Mouse (Mus musculus) intestine, embryonic 14.5 days (tissue): ENCODE data around the gene Ap1ar. TPM values are rescaled to one million over a fixed set of nuclear protein-coding genes. Genes with fewer than 3 reads are reported as not detected.
"Not testable (repeated sequence)": the region's sequence is repeated elsewhere in the genome, so short reads cannot be mapped to it uniquely, and the experiment has no call there.

Experiments used
- ATAC-seq: fragments of 200-750 bp; cut with Nextera tagmentation; replicated peaks from 2 replicates; pipeline ENCODE4 v1.8.0; 2017; ENCODE audit warnings: low read depth, moderate number of reproducible peaks, moderate TSS enrichment, moderate library complexity; ENCODE audit not compliant: low FRiP score, low TSS enrichment
- DNase-seq: peaks from one replicate; pipeline ENCODE4 v3.0.0-alpha.2; 2018; ENCODE audit warnings: low spot score
- H3K27ac ChIP-seq: fragments of 300-500 bp; sonication (generic); 2 replicates; pipeline ENCODE4 v1.5.1; 2014; ENCODE audit warnings: low read depth, mild to moderate bottlenecking, control low read depth
- H3K27me3 ChIP-seq: fragments of 300-500 bp; sonication (generic); replicated peaks from 2 replicates; pipeline ENCODE4 v1.6.1; 2014; ENCODE audit warnings: low read length, control low read depth; ENCODE audit not compliant: control insufficient read depth, insufficient read depth
- H3K36me3 ChIP-seq: fragments of 300-500 bp; sonication (generic); 2 replicates; pipeline ENCODE4 v1.6.1; 2014; ENCODE audit warnings: low read length, control low read depth; ENCODE audit not compliant: control insufficient read depth, insufficient read depth
- H3K4me1 ChIP-seq: fragments of 300-500 bp; sonication (generic); replicated peaks from 2 replicates; pipeline ENCODE4 v1.6.1; 2014; ENCODE audit warnings: low read length, control low read depth, mixed read lengths; ENCODE audit not compliant: control insufficient read depth, insufficient read depth
- H3K4me2 ChIP-seq: fragments of 300-500 bp; sonication (generic); 2 replicates; pipeline ENCODE4 v1.6.1; 2014; ENCODE audit warnings: low read length
- H3K4me3 ChIP-seq: fragments of 300-500 bp; sonication (generic); 2 replicates; pipeline ENCODE4 v1.5.1; 2014; ENCODE audit warnings: low read depth, low read length, control low read depth, mixed read lengths
- H3K9ac ChIP-seq: fragments of 300-500 bp; sonication (generic); 2 replicates; pipeline ENCODE4 v1.6.1; 2014; ENCODE audit warnings: mild to moderate bottlenecking, low read length
- H3K9me3 ChIP-seq: fragments of 300-500 bp; sonication (generic); 2 replicates; pipeline ENCODE4 v1.6.1; 2016; ENCODE audit warnings: low read length, control low read depth; ENCODE audit not compliant: control insufficient read depth
- WGBS: fragments of 180-500 bp; shearing (Covaris S2); extraction: QIAGEN DNeasy Blood & Tissue Kit; methylation state at CpG from one replicate; pipeline ENCODE4 v1.1.7; 2014; 5-methylcytosine and 5-hydroxymethylcytosine counted together
- polyA plus RNA-seq: library from polyadenylated mRNA; unstranded; fragments of >200 nt; fragmentation: Nextera tagmentation; extraction: Ambion mirVana; gene quantifications from 2 replicates; pipeline ENCODE4 v1.2.1, GENCODE M21; 2014

The Ap1ar gene
- polyA plus RNA-seq, 1 experiment from 2014 or later = 65.5 TPM

DNA sequence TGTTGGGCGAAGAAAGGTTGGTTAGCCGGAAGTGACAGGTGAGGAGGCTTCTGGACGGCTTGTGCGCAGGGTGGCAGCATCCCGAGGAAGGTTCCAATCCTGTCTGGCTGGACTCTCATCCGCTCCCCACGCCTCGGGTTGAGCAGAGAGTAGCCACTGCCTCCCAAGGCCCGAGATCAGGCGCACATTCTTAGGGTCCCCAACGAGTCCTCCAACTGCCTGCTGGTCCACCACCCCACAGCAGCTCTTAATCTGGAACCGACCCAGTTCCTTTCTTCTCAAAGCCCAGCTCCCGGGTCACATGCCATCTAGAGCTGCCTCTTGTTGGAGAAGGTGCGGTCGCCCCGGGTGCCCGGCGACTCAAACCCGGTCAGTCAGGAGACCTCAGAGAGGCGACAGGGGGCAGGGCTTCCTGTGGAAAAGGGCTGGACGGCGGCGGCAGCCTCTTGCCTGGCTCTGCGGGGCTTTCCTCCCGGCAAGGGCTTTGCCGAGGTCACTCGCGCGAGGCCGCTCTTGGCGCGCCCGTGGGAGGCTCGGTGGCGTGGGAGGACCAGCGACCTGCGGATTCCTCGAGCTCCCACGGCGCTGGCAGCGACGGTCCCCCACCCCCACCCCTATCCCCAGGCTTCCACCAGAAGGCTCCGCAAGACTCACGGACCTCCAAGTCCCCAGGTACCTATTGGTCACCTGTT is 47.7 kb downstream of the Ap1ar start, which contains the start of gene Tifa:
Tifa (plus strand) TSS at position 306 of the 692 bp plus-strand sequence.
- peaks cover 10% of the 10 kb centered on the region for H3K4me1 ChIP-seq
- 0 out of 2 replicates have a peak within 1 kb of the TSS, but pooled peaks have one; percentile 8 for H3K27ac ChIP-seq
- peak within 1 kb of the TSS; percentile 96 for H3K4me2 ChIP-seq
- peak within 1 kb of the TSS; percentile 56 for H3K4me3 ChIP-seq
- DNase-seq = peak; percentile 80
- ATAC-seq = peak; percentile 46; the same call in 1 of the 2 replicates
- no peaks in the 10 kb centered on the region for H3K36me3 ChIP-seq
- no peaks in the 10 kb centered on the region for H3K9me3 ChIP-seq
- WGBS = under 1% methylated on average over 40 of the region's 44 CpGs
- peaks cover 18% of the 10 kb centered on the region; the same call in 1 of the 2 replicates for H3K27me3 ChIP-seq
- peak within 1 kb of the TSS; percentile 54 for H3K9ac ChIP-seq

DNA sequence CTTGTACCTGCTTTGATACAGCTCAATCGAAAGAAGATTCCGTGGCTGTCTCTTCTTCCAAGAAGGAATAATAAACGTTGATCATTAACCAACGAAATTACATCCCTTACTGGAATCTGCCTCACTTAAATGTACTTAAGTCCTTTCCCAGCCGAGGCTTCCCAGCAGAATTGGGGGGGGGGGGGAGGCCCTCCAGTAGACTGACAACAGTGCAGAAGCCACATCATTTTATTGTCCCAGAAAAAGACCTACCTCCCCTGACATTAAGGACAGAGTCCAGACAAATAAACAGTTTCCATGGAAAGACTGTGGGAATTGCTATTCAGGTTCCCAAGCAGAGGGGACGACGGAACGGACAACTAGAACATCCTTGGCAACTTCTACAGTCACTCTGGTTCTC is 48.4 kb downstream of the Ap1ar start:
- Histone ChIP-seq H3K9me3 (no peaks in the 10 kb centered on the region), H3K4me3 (peak overlapping the region; percentile 56), H3K4me1 (peaks cover 10% of the 10 kb centered on the region), H3K27ac (0 out of 2 replicates have a peak overlapping the region, but pooled peaks have one; percentile 2), H3K9ac (no peak overlapping the region), H3K4me2 (peak overlapping the region; percentile 96), H3K36me3 (no peaks in the 10 kb centered on the region), H3K27me3 (peaks cover 18% of the 10 kb centered on the region; the same call in 1 of the 2 replicates)
- 15% methylated on average over 8 of the region's 8 CpGs for WGBS
- peak; percentile 61 for DNase-seq
- 0 out of 2 replicates have a peak, but pooled peaks have one; percentile 50 for ATAC-seq

DNA sequence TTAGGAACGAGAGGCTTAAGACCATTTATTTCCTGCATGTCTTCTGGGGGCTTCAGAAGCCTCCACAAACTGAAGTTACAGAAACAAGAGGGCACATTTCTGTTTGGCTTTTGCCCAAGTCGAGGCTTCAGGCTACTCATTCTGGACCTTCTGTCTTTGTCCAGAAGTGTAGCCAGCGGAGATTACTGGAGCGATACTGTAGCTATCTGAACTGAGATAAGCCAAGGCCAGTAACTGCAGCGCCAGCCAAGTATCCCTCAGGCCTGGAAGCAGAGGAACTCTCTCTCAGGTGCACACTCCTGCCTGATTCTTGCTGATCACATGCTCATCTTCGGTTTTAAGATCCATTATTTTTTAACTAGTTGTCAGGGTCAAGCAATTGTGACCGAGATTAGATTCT is 49.3 kb downstream of the Ap1ar start:
- no peaks in the 10 kb centered on the region for H3K36me3 ChIP-seq
- ATAC-seq (no peak), DNase-seq (no peak)
- WGBS = 53% methylated on average over 7 of the region's 7 CpGs
- H3K9me3 ChIP-seq = no peaks in the 10 kb centered on the region
- H3K4me1 ChIP-seq = peaks cover 10% of the 10 kb centered on the region
- H3K27ac ChIP-seq = no peak overlapping the region
- H3K4me2 ChIP-seq = peak overlapping the region; percentile 8; the same call in 1 of the 2 replicates
- H3K27me3 ChIP-seq = peaks cover 18% of the 10 kb centered on the region; the same call in 1 of the 2 replicates
- H3K9ac ChIP-seq = no peak overlapping the region
- H3K4me3 ChIP-seq = no peak overlapping the region

DNA sequence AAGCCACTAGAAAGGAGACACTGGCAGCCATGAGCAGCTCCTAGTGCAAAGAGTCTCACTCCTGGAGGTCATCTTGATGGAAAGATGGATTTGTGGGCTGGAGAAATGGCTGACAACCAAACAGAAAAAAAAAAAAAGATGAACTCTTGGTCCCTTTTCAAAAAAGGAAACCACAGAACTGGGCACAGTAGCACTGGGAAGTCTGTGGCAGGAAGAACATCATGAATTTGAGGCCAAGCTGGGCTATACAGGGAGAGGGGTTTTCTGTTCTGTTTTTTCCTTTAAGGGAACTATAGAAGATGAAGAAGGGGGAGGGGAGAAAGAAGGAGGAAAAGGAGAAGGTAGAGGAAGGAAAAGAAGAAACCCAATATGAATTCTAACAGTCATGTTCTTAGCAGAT is 50.3 kb downstream of the Ap1ar start:
- ATAC-seq (no peak), DNase-seq (no peak)
- Histone ChIP-seq H3K27me3 (peaks cover 18% of the 10 kb centered on the region; the same call in 1 of the 2 replicates), H3K9ac (no peak overlapping the region), H3K4me2 (no peak overlapping the region), H3K36me3 (no peaks in the 10 kb centered on the region), H3K4me3 (no peak overlapping the region), H3K4me1 (peaks cover 10% of the 10 kb centered on the region), H3K27ac (no peak overlapping the region), H3K9me3 (no peaks in the 10 kb centered on the region)

DNA sequence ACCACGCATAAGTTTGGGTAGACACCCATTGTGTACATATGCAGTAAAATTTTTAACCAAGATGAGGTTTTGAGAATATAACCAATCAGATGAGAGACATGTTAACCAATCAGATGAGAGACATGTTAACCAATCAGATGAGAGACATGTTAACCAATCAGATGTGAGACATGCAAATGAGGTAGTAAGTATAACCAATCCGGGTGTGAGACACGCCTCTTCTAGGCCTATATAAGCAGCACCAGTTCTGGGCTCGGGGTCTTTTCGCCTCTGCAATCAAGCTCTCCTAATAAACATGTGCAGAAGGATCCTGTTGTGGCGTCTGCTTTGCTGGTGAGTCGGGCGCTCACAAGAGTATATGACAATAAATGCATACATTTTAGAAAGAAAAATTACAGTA is 53.6 kb downstream of the Ap1ar start:
- not testable (repeated sequence) for H3K4me3 ChIP-seq, DNase-seq, ATAC-seq, H3K9me3 ChIP-seq, H3K36me3 ChIP-seq, H3K27me3 ChIP-seq, H3K4me2 ChIP-seq, H3K27ac ChIP-seq, H3K9ac ChIP-seq, H3K4me1 ChIP-seq
- WGBS = 91% methylated on average over 8 of the region's 8 CpGs

DNA sequence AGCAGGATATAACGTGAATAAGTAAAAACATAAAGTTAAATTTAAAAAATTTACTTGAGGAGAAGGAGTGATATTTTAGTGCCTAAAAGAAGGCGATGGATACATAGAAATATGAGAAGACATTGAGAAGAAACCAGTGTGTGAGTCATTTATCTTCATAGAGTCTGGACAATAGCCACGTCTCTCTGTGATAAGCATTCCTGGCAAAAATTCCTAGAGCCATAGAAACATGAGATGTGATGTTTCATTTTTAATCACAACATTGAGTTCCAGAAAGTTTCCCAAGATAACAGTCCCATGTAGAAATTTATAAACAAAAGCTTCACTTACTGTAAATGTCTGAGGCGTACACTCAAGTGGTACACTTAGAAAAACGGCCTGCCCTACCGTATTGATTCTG is 54.4 kb downstream of the Ap1ar start:
- Histone ChIP-seq H3K4me2 (no peak overlapping the region), H3K9ac (no peak overlapping the region), H3K9me3 (no peaks in the 10 kb centered on the region), H3K36me3 (no peaks in the 10 kb centered on the region), H3K27me3 (peaks cover 2% of the 10 kb centered on the region; the same call in 1 of the 2 replicates), H3K4me1 (no peaks in the 10 kb centered on the region), H3K27ac (no peak overlapping the region), H3K4me3 (no peak overlapping the region)
- DNase-seq (no peak), ATAC-seq (no peak)
- 66% methylated on average over 6 of the region's 6 CpGs for WGBS

DNA sequence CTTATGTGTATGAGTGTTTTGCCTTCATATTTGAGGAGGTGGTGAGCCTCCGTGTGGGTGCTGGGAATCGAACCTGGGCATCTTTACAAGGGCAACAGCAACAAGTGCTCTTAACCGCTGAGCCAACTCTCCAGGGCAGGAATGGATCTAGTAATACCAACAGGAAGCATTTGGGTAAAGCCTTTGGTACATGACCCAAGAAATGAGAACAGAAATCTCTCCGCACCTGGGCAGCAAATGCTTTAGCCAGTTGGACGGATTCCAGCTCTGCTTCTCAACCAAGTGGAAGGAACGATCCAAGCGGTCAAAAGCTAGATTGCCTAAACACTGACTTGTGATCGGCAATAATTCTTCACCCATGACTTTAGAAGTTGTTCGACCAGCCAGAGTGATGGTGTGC is 56.4 kb downstream of the Ap1ar start:
- WGBS = 89% methylated on average over 9 of the region's 9 CpGs
- Histone ChIP-seq H3K9me3 (no peaks in the 10 kb centered on the region), H3K4me3 (no peak overlapping the region), H3K27me3 (no peaks in the 10 kb centered on the region), H3K4me2 (no peak overlapping the region), H3K36me3 (no peaks in the 10 kb centered on the region), H3K4me1 (no peaks in the 10 kb centered on the region), H3K27ac (no peak overlapping the region), H3K9ac (no peak overlapping the region)
- DNase-seq = no peak
- ATAC-seq = no peak

DNA sequence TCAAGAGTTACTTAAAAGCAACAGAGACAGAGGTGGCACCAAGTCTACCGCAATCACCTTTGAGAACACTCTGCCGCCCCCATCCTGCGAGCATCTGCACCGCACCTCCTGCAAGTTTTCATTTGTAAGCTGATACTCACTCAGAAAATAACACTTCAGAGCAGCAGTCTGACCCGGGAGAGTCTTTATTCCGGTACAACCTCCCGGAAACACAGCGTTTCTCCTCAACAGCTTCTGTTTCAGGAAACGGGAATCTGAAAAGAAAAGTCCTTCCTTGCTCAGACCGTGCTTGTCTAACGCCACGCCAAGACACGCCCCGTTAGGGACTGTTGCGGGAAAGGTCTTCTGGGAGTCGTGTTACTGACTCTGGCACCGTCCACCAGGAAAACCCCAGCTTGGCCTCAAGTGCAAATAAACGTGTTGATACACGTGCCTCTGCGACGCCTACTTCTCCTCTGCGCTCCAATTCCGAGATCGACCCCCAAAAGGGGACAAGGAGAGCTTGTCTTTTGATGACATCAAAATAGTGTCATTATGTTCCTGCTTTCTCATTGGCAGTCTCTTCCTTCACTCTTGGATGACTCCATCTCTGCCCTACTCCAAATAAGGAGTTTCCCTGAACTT is 57.2 kb downstream of the Ap1ar start, which contains the start of gene Alpk1:
Alpk1 (minus strand) TSS at position 507 of the 624 bp plus-strand sequence.
- Histone ChIP-seq H3K4me1 (no peaks in the 10 kb centered on the region), H3K9ac (peak within 1 kb of the TSS; percentile 20; the same call in 1 of the 2 replicates), H3K36me3 (no peaks in the 10 kb centered on the region), H3K4me3 (peak within 1 kb of the TSS; percentile 43), H3K9me3 (no peaks in the 10 kb centered on the region), H3K27ac (peak within 1 kb of the TSS; percentile 4; the same call in 1 of the 2 replicates), H3K27me3 (no peaks in the 10 kb centered on the region), H3K4me2 (peak within 1 kb of the TSS; percentile 61)
- ATAC-seq (peak; percentile 91), DNase-seq (peak; percentile 83)
- WGBS = 1% methylated on average over 24 of the region's 24 CpGs
